Mouse (Mus musculus): Measurements from ENCODE around the gene Pon2.

DNA sequence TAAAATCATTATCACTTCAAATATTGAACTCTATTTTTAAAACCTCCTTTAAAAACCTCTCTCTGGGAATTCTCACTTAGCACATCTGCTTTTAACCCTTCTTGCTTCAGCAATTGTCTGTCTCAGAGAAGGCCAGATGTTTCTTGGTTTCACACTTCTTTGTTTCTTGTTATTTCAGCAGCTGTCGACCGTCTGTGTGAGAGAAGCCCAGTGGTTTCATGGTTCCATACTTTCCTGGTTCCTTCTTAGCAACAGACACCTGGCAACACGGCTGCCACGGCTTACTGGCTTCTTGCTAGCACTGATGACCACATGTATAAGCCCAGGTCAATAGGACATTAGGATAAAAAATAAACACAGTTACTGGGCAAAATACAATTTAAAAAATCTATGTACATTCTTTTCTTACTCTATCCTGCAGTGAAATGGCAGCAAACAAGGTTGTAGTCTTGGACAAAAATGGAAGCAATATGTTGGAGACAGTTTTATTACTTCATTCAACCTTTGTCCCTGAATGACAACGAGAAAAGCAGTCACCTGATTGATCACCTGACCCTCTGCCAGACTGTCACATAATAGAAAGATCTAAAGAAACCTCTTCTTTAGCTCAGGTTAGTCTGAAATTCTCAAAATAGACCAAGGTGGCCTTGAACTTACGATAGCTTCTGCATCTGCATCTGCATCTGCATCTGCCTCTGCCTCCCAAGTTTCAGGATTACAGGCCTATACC lies 17.5 kb downstream of the Pon2 start:
- TF ChIP-seq POLR2A (IDR thresholded peaks at IDR 0.05; ENCODE audit: borderline replicate concordance, extremely low read depth, insufficient read depth, insufficient read length, poor library complexity, severe bottlenecking), result no peak
- TF ChIP-seq CTCF (IDR thresholded peaks at IDR 0.05; ENCODE audit: borderline replicate concordance, extremely low read depth, insufficient read depth, insufficient read length), result no peak

Measured in brain, embryonic 14.5 days (tissue).